Mouse (Mus musculus) embryonic fibroblast, embryonic 13.5 days (primary cell): ENCODE results near the gene Zfhx3. TPM values are rescaled to one million over a fixed set of nuclear protein-coding genes. Genes with fewer than 3 reads are reported as not detected.

Experiments
- H3K27ac ChIP-seq: 2 replicates; pipeline ENCODE4 v1.5.1; 2012; ENCODE audit warnings: low read length, control low read depth, inconsistent platforms; ENCODE audit not compliant: insufficient read depth
- H3K4me1 ChIP-seq: 2 replicates; pipeline ENCODE4 v1.6.1; 2011; ENCODE audit warnings: low read length; ENCODE audit not compliant: control insufficient read depth, insufficient read depth
- H3K4me3 ChIP-seq: 2 replicates; pipeline ENCODE4 v1.5.1; 2011; ENCODE audit warnings: mild to moderate bottlenecking, control low read depth, low read length; ENCODE audit not compliant: insufficient read depth
- CTCF ChIP-seq: IDR thresholded peaks from 2 replicates; pipeline ENCODE4 v1.5.1; 2011; ENCODE audit warnings: mild to moderate bottlenecking, control low read depth, low read length, moderate library complexity, borderline replicate concordance; ENCODE audit not compliant: insufficient read depth
- POLR2A ChIP-seq: IDR thresholded peaks from 2 replicates; pipeline ENCODE4 v1.6.1; 2011; ENCODE audit warnings: low read depth, mild to moderate bottlenecking, control low read depth, low read length, moderate library complexity
- polyA plus RNA-seq: library from polyadenylated mRNA; stranded (reverse); fragments of >200 nt; gene quantifications from 2 replicates; pipeline ENCODE4 v1.2.4, GENCODE M21; 2011; ENCODE audit warnings: low read depth; ENCODE audit not compliant: missing spikeins, insufficient read length

The Zfhx3 gene
- polyA plus RNA-seq, 1 experiment: 30.6 TPM

GRCm38 (mm10) chr8:108935834-108936694 is 993.6 kb downstream of the Zfhx3 start:
- no peak for TF ChIP-seq POLR2A
- TF ChIP-seq CTCF: no peak
- H3K4me3 ChIP-seq: no peak overlapping the region
- no peaks in the 10 kb centered on the region for H3K4me1 ChIP-seq
- H3K27ac ChIP-seq: no peak overlapping the region

DNA sequence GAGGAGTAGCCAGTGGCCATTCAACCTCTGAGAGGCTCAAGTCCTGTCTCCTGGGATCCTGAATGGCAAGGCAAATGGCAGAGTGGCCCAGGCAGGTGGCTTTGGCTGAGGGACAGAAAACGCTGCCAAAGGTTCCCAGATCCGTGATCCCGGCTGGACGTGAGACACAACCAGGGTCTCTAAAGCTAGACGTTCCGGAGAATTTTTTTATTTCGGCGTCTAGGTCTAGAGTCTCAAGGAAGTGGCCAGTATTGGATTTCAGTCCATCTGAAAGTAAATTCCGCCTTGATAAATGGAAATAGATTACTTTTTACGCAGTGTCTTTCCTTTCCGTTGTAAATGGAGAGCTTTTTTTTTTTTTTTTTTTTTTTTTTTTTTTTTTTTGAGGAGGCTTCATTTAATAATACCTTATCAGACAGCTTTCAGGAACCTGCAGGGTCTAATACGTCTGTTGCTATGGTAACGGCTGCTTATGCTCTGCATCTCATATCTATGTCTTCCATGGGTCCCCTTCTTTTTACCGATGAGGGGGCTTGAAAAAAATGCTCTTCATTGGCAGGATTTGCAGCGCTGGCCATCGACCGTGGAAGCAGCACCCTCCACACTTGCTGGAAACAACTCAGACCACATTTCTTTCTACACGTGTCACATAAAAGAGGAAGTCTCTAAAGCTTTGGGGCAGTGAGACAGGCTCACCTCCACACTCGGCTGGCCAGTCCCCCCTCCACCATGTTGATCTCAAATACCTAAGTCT is 994.4 kb downstream of the Zfhx3 start:
- Histone ChIP-seq H3K4me3 (no peak overlapping the region), H3K27ac (no peak overlapping the region), H3K4me1 (no peaks in the 10 kb centered on the region)
- TF ChIP-seq CTCF: no peak
- TF ChIP-seq POLR2A: no peak

- TF ChIP-seq POLR2A: no peak
- no peak for TF ChIP-seq CTCF
- Histone ChIP-seq H3K27ac (no peak overlapping the region), H3K4me1 (no peaks in the 10 kb centered on the region), H3K4me3 (no peak overlapping the region)
Observed at GRCm38 (mm10) chr8:108937904-108938455, 995.5 kb downstream of the Zfhx3 start.

DNA sequence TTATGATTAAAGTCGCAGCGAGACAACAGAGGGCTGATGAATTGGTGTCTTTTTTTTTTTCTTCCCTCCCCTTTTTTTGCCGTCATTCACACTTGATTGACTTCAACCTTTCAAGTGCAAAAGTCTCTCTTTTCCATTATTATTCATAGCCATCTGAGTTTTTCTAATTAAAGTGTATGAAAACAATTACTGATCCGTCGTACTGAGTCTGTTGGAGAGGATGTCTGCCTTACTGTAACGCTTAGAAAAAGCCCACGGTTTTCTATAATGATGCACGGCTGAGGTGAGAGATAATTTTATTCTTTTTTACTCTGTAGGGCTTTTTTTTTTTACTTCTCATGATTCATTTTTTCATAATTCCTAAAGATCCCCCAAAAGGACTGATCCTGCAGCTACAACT is 1000.2 kb downstream of the Zfhx3 start:
- Histone ChIP-seq H3K27ac (no peak overlapping the region), H3K4me1 (no peaks in the 10 kb centered on the region), H3K4me3 (no peak overlapping the region)
- TF ChIP-seq CTCF (no peak), POLR2A (no peak)

GRCm38 (mm10) chr8:108943132-108943531 is 1000.7 kb downstream of the Zfhx3 start:
- Histone ChIP-seq H3K27ac (no peak overlapping the region), H3K4me3 (no peak overlapping the region), H3K4me1 (no peaks in the 10 kb centered on the region)
- no peak for TF ChIP-seq CTCF
- TF ChIP-seq POLR2A: no peak

DNA sequence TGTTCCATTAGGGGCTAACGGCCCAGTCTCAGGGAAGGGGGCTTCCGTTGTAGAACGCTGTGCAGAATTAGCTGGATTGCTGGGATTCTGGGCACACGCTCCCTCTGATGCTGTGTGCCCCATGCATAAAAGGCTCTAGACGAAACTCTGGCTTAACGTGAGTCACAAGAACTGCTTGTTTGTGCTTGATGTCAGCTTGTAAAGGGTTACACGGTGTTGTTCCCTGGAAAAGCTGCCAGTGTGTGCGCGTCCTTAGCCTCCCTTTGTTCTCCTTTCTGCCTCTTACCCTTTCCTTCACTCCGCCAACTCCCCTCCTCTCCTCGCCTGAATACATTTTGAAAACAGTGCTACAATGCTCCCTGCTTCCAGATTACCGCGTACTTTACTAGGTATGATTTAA is 1001.9 kb downstream of the Zfhx3 start:
- Histone ChIP-seq H3K4me3 (no peak overlapping the region), H3K27ac (no peak overlapping the region), H3K4me1 (no peaks in the 10 kb centered on the region)
- no peak for TF ChIP-seq CTCF
- TF ChIP-seq POLR2A: no peak

- H3K4me1 ChIP-seq: no peaks in the 10 kb centered on the region
- TF ChIP-seq POLR2A: no peak
- no peak for TF ChIP-seq CTCF
- no peak overlapping the region for H3K4me3 ChIP-seq
- H3K27ac ChIP-seq: no peak overlapping the region
Observed at GRCm38 (mm10) chr8:108950311-108950710, 1007.9 kb downstream of the Zfhx3 start.

- Histone ChIP-seq H3K4me1 (no peaks in the 10 kb centered on the region), H3K4me3 (no peak overlapping the region), H3K27ac (no peak overlapping the region)
- TF ChIP-seq POLR2A: no peak
- no peak for TF ChIP-seq CTCF
Observed at GRCm38 (mm10) chr8:108951560-108951959, 1009.1 kb downstream of the Zfhx3 start.

DNA sequence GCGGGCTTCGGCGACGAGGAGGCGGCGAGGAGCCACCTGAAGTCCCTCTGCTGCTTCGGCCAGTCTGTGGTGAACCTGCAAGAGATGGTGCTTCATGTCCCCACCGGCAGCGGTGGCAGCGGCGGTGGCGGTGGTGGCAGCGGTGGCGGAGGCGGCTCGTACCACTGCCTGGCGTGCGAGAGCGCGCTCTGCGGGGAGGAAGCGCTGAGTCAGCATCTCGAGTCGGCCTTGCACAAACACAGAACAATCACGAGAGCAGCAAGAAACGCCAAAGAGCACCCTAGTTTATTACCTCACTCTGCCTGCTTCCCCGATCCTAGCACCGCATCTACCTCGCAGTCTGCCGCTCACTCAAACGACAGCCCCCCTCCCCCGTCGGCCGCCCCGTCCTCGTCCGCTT is 1014.0 kb downstream of the Zfhx3 start:
- H3K4me3 ChIP-seq: no peak overlapping the region
- no peak for TF ChIP-seq CTCF
- no peak for TF ChIP-seq POLR2A
- no peak overlapping the region for H3K27ac ChIP-seq
- H3K4me1 ChIP-seq: no peaks in the 10 kb centered on the region
